Mouse (Mus musculus) cerebellum, adult 2 months (tissue): Measurements from ENCODE around the gene Isl1. TPM values are rescaled to one million over a fixed set of nuclear protein-coding genes. Genes with fewer than 3 reads are reported as not detected.

ENCODE experiments used
- DNase-seq, 2 experiments: peaks; one replicate each; pipeline ENCODE4 v3.0.0; 2021
- H3K27ac ChIP-seq: fragments of 200-500 bp; 2 replicates; pipeline ENCODE4 v1.5.1; 2012; ENCODE audit warnings: low read length, control low read depth, inconsistent platforms; ENCODE audit not compliant: insufficient read depth
- H3K27me3 ChIP-seq: fragments of 200-500 bp; 2 replicates; pipeline ENCODE4 v1.6.1; 2012; ENCODE audit warnings: inconsistent platforms, mild to moderate bottlenecking, low read length, moderate library complexity; ENCODE audit not compliant: control insufficient read depth, insufficient read depth
- H3K4me1 ChIP-seq: fragments of 200-500 bp; 2 replicates; pipeline ENCODE4 v1.6.1; 2011; ENCODE audit warnings: low read length; ENCODE audit not compliant: control insufficient read depth, insufficient read depth
- H3K4me3 ChIP-seq: fragments of 200-500 bp; replicated peaks from 2 replicates; pipeline ENCODE3; 2011; ENCODE audit warnings: mild to moderate bottlenecking, low read depth, low read length, control low read depth; ENCODE audit not compliant: insufficient read depth
- CTCF ChIP-seq: fragments of 200-500 bp; IDR thresholded peaks from 2 replicates; pipeline ENCODE4 v1.5.1; 2011; ENCODE audit warnings: low read depth, mild to moderate bottlenecking, control low read depth, low read length, moderate library complexity, borderline replicate concordance; ENCODE audit not compliant: insufficient read depth
- POLR2A ChIP-seq: fragments of 200-500 bp; IDR thresholded peaks from 2 replicates; pipeline ENCODE4 v1.6.1; 2011; ENCODE audit warnings: low read length, control low read depth, borderline replicate concordance; ENCODE audit not compliant: insufficient read depth
- WGBS: fragments of 180-500 bp; shearing (Covaris S2); methylation state at CpG from one replicate; pipeline ENCODE4 v1.1.7; 2018; 5-methylcytosine and 5-hydroxymethylcytosine counted together
- polyA plus RNA-seq: library from polyadenylated mRNA; depleted of rRNA; stranded (reverse); fragments of >200 nt; gene quantifications from 2 replicates; pipeline ENCODE4 v1.2.3, GENCODE M21; 2012

Isl1 gene
- polyA plus RNA-seq, 1 experiment = 2.4 TPM

DNA sequence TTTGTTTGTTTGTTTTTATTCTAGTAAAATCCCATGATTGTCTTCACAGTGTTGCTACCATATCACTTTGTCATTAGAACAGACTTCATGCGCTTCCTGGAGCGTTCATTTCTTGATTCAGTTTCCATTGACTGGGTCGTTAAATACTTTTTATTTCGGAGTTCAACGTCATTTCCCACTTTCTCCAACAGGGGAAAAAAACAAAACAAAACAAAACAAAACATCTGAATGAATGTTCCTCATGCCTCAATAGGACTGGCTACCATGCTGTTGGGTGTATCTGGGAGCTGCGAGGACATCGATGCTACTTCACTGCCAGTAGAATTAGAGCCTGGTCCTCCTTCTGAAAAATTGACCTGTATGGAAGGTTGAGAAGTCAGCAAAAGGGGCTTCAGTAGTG lies 10.2 kb downstream of the Isl1 start:
- no peak for DNase-seq
- peaks cover 7% of the 10 kb centered on the region; the same call in 1 of the 2 replicates for H3K27me3 ChIP-seq
- no peak overlapping the region for H3K4me3 ChIP-seq
- H3K27ac ChIP-seq = no peak overlapping the region
- 4% methylated on average over 7 of the region's 7 CpGs for WGBS
- TF ChIP-seq POLR2A = no peak
- TF ChIP-seq CTCF = no peak
- H3K4me1 ChIP-seq = no peaks in the 10 kb centered on the region

DNA sequence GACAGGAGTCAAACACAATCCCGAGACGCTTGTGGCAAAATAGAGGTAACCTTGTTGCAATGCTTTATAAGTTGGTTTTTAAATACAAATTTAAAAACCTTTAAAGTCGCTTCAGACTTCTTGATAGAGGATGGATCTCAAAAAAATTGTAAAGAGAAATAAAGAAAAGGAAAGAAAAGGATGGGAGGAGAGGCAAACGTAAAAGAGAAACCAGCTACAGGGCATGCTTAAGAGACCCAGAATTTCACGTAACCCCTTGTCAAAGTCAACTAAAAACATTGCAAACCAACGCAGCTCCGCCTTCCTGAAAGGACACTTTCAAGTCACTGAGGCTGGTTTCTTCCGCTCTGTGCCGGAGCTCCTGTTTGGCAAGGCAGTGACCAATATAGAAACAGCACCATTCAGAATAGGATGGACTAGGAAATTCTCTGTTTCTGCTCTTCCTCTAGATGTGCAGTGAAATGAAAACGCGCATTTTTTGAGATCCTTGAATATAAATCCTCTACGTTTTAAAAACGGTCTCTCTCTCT lies 10.8 kb downstream of the Isl1 start:
- no peak for DNase-seq
- no peak overlapping the region for H3K4me3 ChIP-seq
- no peaks in the 10 kb centered on the region for H3K4me1 ChIP-seq
- peaks cover 7% of the 10 kb centered on the region; the same call in 1 of the 2 replicates for H3K27me3 ChIP-seq
- TF ChIP-seq POLR2A (no peak), CTCF (no peak)
- 6% methylated on average over 13 of the region's 13 CpGs for WGBS
- H3K27ac ChIP-seq = no peak overlapping the region

DNA sequence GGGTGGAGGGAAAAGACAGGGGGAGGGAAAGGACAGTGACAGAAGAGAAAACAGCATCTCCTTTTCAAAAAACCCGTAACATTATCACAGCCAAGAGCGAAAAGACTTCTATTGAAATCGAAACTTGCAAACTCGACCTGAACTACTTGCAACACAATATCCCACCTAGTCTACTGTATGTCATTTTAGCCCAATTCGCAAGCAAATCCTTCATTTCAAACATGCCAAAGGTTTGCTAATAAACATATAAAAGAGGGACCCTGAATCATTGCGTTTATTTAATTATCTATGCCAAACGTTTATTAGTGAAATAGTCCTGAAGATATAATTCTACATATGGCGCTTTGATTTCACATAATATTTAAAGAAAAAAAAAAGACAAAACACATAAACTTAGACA lies 11.5 kb downstream of the Isl1 start:
- no peak for TF ChIP-seq CTCF
- TF ChIP-seq POLR2A = no peak
- DNase-seq = no peak
- H3K4me3 ChIP-seq = no peak overlapping the region
- H3K4me1 ChIP-seq = no peaks in the 10 kb centered on the region
- no peak overlapping the region for H3K27ac ChIP-seq
- peaks cover 7% of the 10 kb centered on the region; the same call in 1 of the 2 replicates for H3K27me3 ChIP-seq
- 4% methylated on average over 8 of the region's 8 CpGs for WGBS

DNA sequence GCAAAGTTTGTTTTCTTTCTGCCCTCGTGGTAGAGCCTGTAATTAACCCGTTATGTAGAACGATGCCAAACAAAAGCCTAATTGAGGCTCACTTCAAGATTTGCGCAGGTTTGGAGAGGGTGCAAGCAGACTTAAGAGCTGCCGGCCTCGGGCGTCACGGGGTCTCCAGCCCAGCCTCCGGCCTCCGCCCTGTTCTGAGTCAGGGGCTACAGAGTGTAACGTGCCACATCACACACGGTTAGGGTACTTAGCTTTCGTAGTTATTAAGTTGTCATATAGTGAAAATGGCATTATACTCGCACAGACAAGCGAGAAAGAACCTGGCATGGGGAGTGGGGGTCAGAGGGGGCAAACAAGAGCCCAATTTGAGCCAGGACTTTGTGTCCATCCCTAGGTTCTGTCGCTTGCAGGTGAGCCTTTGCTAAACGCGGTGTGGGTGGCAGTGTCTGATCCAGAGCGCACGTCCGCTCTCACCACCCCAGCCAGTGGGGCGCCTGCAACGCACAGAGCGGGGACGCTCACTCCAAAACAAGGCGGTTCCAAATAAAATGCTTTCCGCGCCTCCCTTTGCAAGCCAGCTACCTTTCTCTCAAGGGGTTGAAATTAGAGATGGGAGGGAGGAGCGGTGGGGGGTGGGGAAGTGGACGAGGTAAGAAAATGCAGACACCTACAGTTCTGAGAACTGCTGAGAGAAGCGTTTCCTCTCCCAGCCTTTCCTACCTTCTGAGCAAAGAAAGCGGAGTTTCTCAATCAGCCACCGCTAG lies 12.3 kb downstream of the Isl1 start:
- Histone ChIP-seq H3K4me1 (no peaks in the 10 kb centered on the region), H3K27ac (no peak overlapping the region), H3K27me3 (peaks cover 4% of the 10 kb centered on the region; the same call in 1 of the 2 replicates), H3K4me3 (no peak overlapping the region)
- no peak for DNase-seq
- no peak for TF ChIP-seq POLR2A
- no peak for TF ChIP-seq CTCF
- 3% methylated on average over 33 of the region's 33 CpGs for WGBS

DNA sequence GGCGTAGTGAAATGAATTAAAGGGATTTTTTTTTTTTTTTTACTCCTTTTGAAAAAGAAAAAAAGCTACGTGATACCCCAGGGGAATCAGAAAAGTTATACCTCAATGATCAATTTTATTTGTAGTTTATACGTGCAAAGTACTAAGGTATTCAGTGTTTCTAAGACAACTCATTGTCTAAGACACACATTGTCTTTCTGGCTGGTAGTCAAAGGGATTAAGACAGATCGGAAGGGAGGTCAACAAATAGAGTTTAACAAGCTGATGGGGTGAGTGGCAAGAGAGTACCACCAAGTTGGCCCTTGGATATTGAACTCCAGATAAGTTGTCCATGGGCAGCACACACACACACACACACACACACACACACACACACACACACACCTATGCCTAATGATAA lies 14.1 kb downstream of the Isl1 start:
- no peak overlapping the region for H3K27ac ChIP-seq
- no peak for DNase-seq
- WGBS = 3% methylated on average over 4 of the region's 4 CpGs
- H3K27me3 ChIP-seq = peaks cover 4% of the 10 kb centered on the region; the same call in 1 of the 2 replicates
- H3K4me1 ChIP-seq = no peaks in the 10 kb centered on the region
- TF ChIP-seq POLR2A (no peak), CTCF (no peak)
- H3K4me3 ChIP-seq = no peak overlapping the region

DNA sequence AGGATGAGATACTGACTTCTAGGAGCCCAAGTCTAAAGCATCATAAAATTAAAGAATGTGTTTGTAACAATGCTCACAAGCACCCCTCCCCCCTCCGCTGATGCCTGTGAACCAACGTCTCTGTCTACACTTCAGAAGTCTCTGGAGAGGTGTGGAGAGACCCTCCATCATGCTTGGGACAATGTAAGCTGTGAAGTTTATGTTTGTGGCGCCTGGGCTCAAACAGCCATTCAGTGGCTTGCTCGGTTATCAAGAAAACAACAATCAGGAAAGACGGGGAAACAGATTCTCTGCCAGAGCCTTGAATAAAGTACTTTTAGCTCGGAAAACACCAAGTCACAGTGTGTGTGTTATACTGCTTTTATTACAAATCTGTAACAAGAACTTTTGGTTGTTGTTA lies 14.8 kb downstream of the Isl1 start:
- Histone ChIP-seq H3K4me1 (no peaks in the 10 kb centered on the region), H3K27ac (no peak overlapping the region), H3K4me3 (no peak overlapping the region), H3K27me3 (peaks cover 4% of the 10 kb centered on the region; the same call in 1 of the 2 replicates)
- no peak for TF ChIP-seq CTCF
- no peak for TF ChIP-seq POLR2A
- 4% methylated on average over 6 of the region's 6 CpGs for WGBS
- DNase-seq = no peak

DNA sequence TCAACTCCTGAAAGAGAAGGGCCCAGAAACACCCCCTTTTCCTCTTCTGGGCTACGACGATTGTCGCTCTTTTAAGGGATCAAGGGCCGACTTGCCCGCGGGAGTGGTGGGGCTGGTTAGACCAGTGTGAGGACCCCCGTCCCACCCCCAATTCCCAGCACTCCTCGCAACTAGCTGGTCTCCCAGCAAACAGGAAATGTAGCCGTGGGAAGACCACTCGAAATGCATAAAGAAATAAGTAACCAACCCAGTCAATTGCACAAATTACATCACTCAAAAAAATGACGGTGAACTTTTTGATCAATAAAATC lies 15.4 kb downstream of the Isl1 start:
- under 1% methylated on average over 11 of the region's 11 CpGs for WGBS

More for the DNA sequence above, 15.4 kb downstream of the Isl1 start:
- no peak for TF ChIP-seq POLR2A
- TF ChIP-seq CTCF = no peak
- Histone ChIP-seq H3K4me1 (no peaks in the 10 kb centered on the region), H3K4me3 (no peak overlapping the region), H3K27ac (no peak overlapping the region), H3K27me3 (peaks cover 4% of the 10 kb centered on the region; the same call in 1 of the 2 replicates)
- no peak for DNase-seq
